ENCODE assay signal across 8 mouse cellular contexts in genomic region chr1:34005726-34006638, GRCm38 (mm10).
DNase-seq lines count a peak whose midpoint lies in the region; ATAC-seq and TF ChIP-seq lines count a peak whose summit lies in the region.

No protein-coding gene starts in this region.

- peak overlapping the region; percentile 87 for H3K27ac ChIP-seq in forebrain, embryonic 16.5 days (ENCODE audit: low read length)
- H3K27ac ChIP-seq in liver, postnatal 0 days (ENCODE audit: low read depth) = peak overlapping the region; percentile 73
- peak overlapping the region; percentile 93 for H3K27ac ChIP-seq in neural tube, embryonic 13.5 days (replicated peaks)

- 1% methylated on average over 29 of the region's 29 CpGs for WGBS in forebrain, embryonic 16.5 days
- 2% methylated on average over 29 of the region's 29 CpGs for WGBS in liver, postnatal 0 days (ENCODE audit: insufficient replicate concordance)
- WGBS in neural tube, embryonic 13.5 days = under 1% methylated on average over 29 of the region's 29 CpGs

- TF ChIP-seq EP300 in liver, postnatal 0 days (IDR thresholded peaks at IDR 0.05; ENCODE audit: low read depth) = no peak

- peak; percentile 73 for TF ChIP-seq CTCF in liver, postnatal 0 days (IDR thresholded peaks at IDR 0.05; ENCODE audit: low read depth)

- H3K4me1 ChIP-seq in forebrain, embryonic 16.5 days (replicated peaks; ENCODE audit: control insufficient read depth, insufficient read depth, low read length) = peaks cover 26% of the 10 kb centered on the region
- 0 out of 2 replicates have a peak, but pooled peaks cover under 1% of the 10 kb centered on the region for H3K4me1 ChIP-seq in liver, postnatal 0 days (ENCODE audit: insufficient read depth)
- H3K4me1 ChIP-seq in neural tube, embryonic 13.5 days (replicated peaks) = peaks cover 52% of the 10 kb centered on the region

- H3K9me3 ChIP-seq in forebrain, embryonic 16.5 days (ENCODE audit: control insufficient read depth, low read length) = no peaks in the 10 kb centered on the region
- H3K9me3 ChIP-seq in liver, postnatal 0 days (ENCODE audit: low read length) = no peaks in the 10 kb centered on the region
- no peaks in the 10 kb centered on the region for H3K9me3 ChIP-seq in neural tube, embryonic 13.5 days

- peak overlapping the region; percentile 69 for H3K9ac ChIP-seq in forebrain, embryonic 16.5 days (replicated peaks; ENCODE audit: low read depth, low read length)
- H3K9ac ChIP-seq in liver, postnatal 0 days (replicated peaks) = peak overlapping the region; percentile 45; the same call in 1 of the 2 replicates
- H3K9ac ChIP-seq in neural tube, embryonic 13.5 days = peak overlapping the region; percentile 82

- ATAC-seq in forebrain, embryonic 16.5 days = peak; percentile 81
- ATAC-seq in liver, postnatal 0 days = peak; percentile 79
- ATAC-seq in neural tube, embryonic 13.5 days (ENCODE audit: low read depth) = peak; percentile 77

- intact Hi-C loops in heart, postnatal 36 days (cut with DNase I) = loop anchor here (1.0 to 5.0 kb wide), 5 partner anchors 37 to 426 kb away; no protein-coding TSS in a partner anchor

- H3K4me2 ChIP-seq in forebrain, embryonic 16.5 days (ENCODE audit: low read length) = peak overlapping the region; percentile 84
- H3K4me2 ChIP-seq in liver, postnatal 0 days (ENCODE audit: low read depth, low read length) = peak overlapping the region; percentile 76
- peak overlapping the region; percentile 81 for H3K4me2 ChIP-seq in neural tube, embryonic 13.5 days

- DNase-seq in ES-CJ7 (ENCODE audit: low read depth, low spot score) = peak; percentile 87
- DNase-seq in cerebellum, adult 11 months = peak; percentile 76
- peak; percentile 69 to 75 for DNase-seq in heart, postnatal 36 days
- DNase-seq in layer of hippocampus, adult 11-12 months (ENCODE audit: low spot score) = peak; percentile 76
- peak; percentile 60 for DNase-seq in liver, postnatal 0 days
- peak; percentile 41 for DNase-seq in thymus, postnatal 25 days

- H3K27me3 ChIP-seq in forebrain, embryonic 16.5 days (replicated peaks; ENCODE audit: control insufficient read depth, insufficient read depth, low read length) = no peaks in the 10 kb centered on the region
- H3K27me3 ChIP-seq in liver, postnatal 0 days (ENCODE audit: insufficient read depth, low read length) = peaks cover 2% of the 10 kb centered on the region; the same call in 1 of the 2 replicates
- H3K27me3 ChIP-seq in neural tube, embryonic 13.5 days = no peaks in the 10 kb centered on the region

- H3K36me3 ChIP-seq in forebrain, embryonic 16.5 days (ENCODE audit: control insufficient read depth, insufficient read depth) = no peaks in the 10 kb centered on the region
- no peaks in the 10 kb centered on the region for H3K36me3 ChIP-seq in liver, postnatal 0 days (replicated peaks; ENCODE audit: insufficient read depth, low read length)
- H3K36me3 ChIP-seq in neural tube, embryonic 13.5 days = no peaks in the 10 kb centered on the region

- H3K4me3 ChIP-seq in forebrain, embryonic 16.5 days (replicated peaks; ENCODE audit: low read length) = peak overlapping the region; percentile 66
- peak overlapping the region; percentile 46 for H3K4me3 ChIP-seq in liver, postnatal 0 days (ENCODE audit: low read depth, low read length)
- H3K4me3 ChIP-seq in neural tube, embryonic 13.5 days = peak overlapping the region; percentile 66

Comparison
In these comparisons a context has a peak if more than half of its experiments do, and no peak if none do; other contexts are left out.
1. Peak in every context shown above with its lines: DNase-seq, ATAC-seq, H3K4me3 ChIP-seq and H3K27ac ChIP-seq.